Mouse (Mus musculus) olfactory bulb, adult 2 months (tissue): ENCODE results near the gene Unc13a. TPM values are rescaled to one million over a fixed set of nuclear protein-coding genes. Genes with fewer than 3 reads are reported as not detected.

Source experiments
- H3K27ac ChIP-seq: fragments of 200-500 bp; 2 replicates; pipeline ENCODE4 v1.5.1; 2012; ENCODE audit warnings: low read depth, low read length; ENCODE audit not compliant: insufficient read depth
- H3K4me1 ChIP-seq: fragments of 200-500 bp; 2 replicates; pipeline ENCODE4 v1.6.1; 2012; ENCODE audit warnings: low read length; ENCODE audit not compliant: control insufficient read depth, insufficient read depth
- H3K4me3 ChIP-seq: fragments of 200-500 bp; 2 replicates; pipeline ENCODE4 v1.5.1; 2012; ENCODE audit warnings: mild to moderate bottlenecking, low read depth, low read length, moderate library complexity; ENCODE audit not compliant: insufficient read depth
- CTCF ChIP-seq: fragments of 200-500 bp; IDR thresholded peaks from 2 replicates; pipeline ENCODE4 v1.5.1; 2012; ENCODE audit warnings: low read depth, mild to moderate bottlenecking, low read length, moderate library complexity; ENCODE audit not compliant: insufficient read depth
- POLR2A ChIP-seq: fragments of 200-500 bp; IDR thresholded peaks from 2 replicates; pipeline ENCODE4 v1.6.1; 2012; ENCODE audit warnings: mild to moderate bottlenecking, low read depth, low read length, moderate library complexity; ENCODE audit not compliant: insufficient read depth
- WGBS: fragments of 180-500 bp; shearing (Covaris S2); methylation state at CpG from one replicate; pipeline ENCODE4 v1.1.7; 2018; 5-methylcytosine and 5-hydroxymethylcytosine counted together
- polyA plus RNA-seq: library from polyadenylated mRNA; stranded (reverse); fragments of >200 nt; gene quantifications from 2 replicates; pipeline ENCODE4 v1.2.4, GENCODE M21; 2012; ENCODE audit warnings: low replicate concordance; ENCODE audit not compliant: missing spikeins, insufficient read depth, insufficient read length

Gene Unc13a
- polyA plus RNA-seq, 1 experiment: not detected

GRCm38 (mm10) chr8:71602666-71603334, 68.8 kb downstream of the Unc13a start:
- WGBS: 5% methylated on average over 32 of the region's 32 CpGs
- H3K4me1 ChIP-seq: peaks cover 16% of the 10 kb centered on the region
- H3K4me3 ChIP-seq: peak overlapping the region; percentile 26
- no peak overlapping the region for H3K27ac ChIP-seq
- TF ChIP-seq CTCF (no peak), POLR2A (no peak)

- H3K4me3 ChIP-seq: peak overlapping the region; percentile 26
- TF ChIP-seq POLR2A (no peak), CTCF (no peak)
- WGBS: 7% methylated on average over 65 of the region's 65 CpGs
- no peak overlapping the region for H3K27ac ChIP-seq
- peaks cover 16% of the 10 kb centered on the region for H3K4me1 ChIP-seq
Measured at GRCm38 (mm10) chr8:71601939-71602665, 69.5 kb downstream of the Unc13a start.

GRCm38 (mm10) chr8:71598841-71599240, 72.7 kb downstream of the Unc13a start:
- TF ChIP-seq CTCF (no peak), POLR2A (no peak)
- H3K4me3 ChIP-seq: no peak overlapping the region
- 93% methylated on average over 5 of the region's 5 CpGs for whole genome bisulfite sequencing

GRCm38 (mm10) chr8:71598375-71598774, 73.2 kb downstream of the Unc13a start:
- H3K4me3 ChIP-seq: no peak overlapping the region
- no peak overlapping the region for H3K27ac ChIP-seq
- TF ChIP-seq CTCF (no peak), POLR2A (no peak)
- peaks cover 36% of the 10 kb centered on the region for H3K4me1 ChIP-seq

More at GRCm38 (mm10) chr8:71598841-71599240, 72.7 kb downstream of the Unc13a start:
- peaks cover 32% of the 10 kb centered on the region for H3K4me1 ChIP-seq
- no peak overlapping the region for H3K27ac ChIP-seq

GRCm38 (mm10) chr8:71597451-71597850, 74.1 kb downstream of the Unc13a start, which contains the start of gene Fam129c:
Fam129c (plus strand) TSS chr8:71597648.
- H3K4me1 ChIP-seq: peaks cover 33% of the 10 kb centered on the region
- TF ChIP-seq CTCF (no peak), POLR2A (no peak)
- no peak within 1 kb of the TSS for H3K27ac ChIP-seq
- 91% methylated on average over 3 of the region's 3 CpGs for whole genome bisulfite sequencing
- no peak within 1 kb of the TSS for H3K4me3 ChIP-seq

- H3K4me1 ChIP-seq: peaks cover 26% of the 10 kb centered on the region
- H3K4me3 ChIP-seq: no peak overlapping the region
- WGBS: 74% methylated on average over 4 of the region's 4 CpGs
- no peak overlapping the region for H3K27ac ChIP-seq
- TF ChIP-seq POLR2A (no peak), CTCF (no peak)
Measured at GRCm38 (mm10) chr8:71596798-71597197, 74.8 kb downstream of the Unc13a start.

- Histone ChIP-seq H3K27ac (no peak overlapping the region), H3K4me1 (peaks cover 25% of the 10 kb centered on the region), H3K4me3 (no peak overlapping the region)
- TF ChIP-seq POLR2A (no peak), CTCF (no peak)
- 55% methylated on average over 6 of the region's 6 CpGs for WGBS
Measured at GRCm38 (mm10) chr8:71596384-71596783, 75.2 kb downstream of the Unc13a start.

- H3K4me1 ChIP-seq: peaks cover 28% of the 10 kb centered on the region
- peak overlapping the region; percentile 52; the same call in 1 of the 2 replicates for H3K27ac ChIP-seq
- WGBS: 5% methylated on average over 27 of the region's 27 CpGs
- peak overlapping the region; percentile 45 for H3K4me3 ChIP-seq
- TF ChIP-seq POLR2A (peak; percentile 45; the same call in 1 of the 2 replicates), CTCF (peak; percentile 98)
Measured at GRCm38 (mm10) chr8:71595862-71596261, 75.7 kb downstream of the Unc13a start.

- WGBS: 96% methylated on average over 4 of the region's 4 CpGs
- Histone ChIP-seq H3K27ac (no peak overlapping the region), H3K4me1 (peaks cover 35% of the 10 kb centered on the region), H3K4me3 (no peak overlapping the region)
- TF ChIP-seq POLR2A (no peak), CTCF (no peak)
Measured at GRCm38 (mm10) chr8:71594324-71594722, 77.2 kb downstream of the Unc13a start.
